Mouse (Mus musculus): ENCODE results near the gene Ccnd3.
"Not testable (repeated sequence)": the region's sequence is repeated elsewhere in the genome, so short reads cannot be mapped to it uniquely, and the experiment has no call there.

Ccnd3 gene

DNA sequence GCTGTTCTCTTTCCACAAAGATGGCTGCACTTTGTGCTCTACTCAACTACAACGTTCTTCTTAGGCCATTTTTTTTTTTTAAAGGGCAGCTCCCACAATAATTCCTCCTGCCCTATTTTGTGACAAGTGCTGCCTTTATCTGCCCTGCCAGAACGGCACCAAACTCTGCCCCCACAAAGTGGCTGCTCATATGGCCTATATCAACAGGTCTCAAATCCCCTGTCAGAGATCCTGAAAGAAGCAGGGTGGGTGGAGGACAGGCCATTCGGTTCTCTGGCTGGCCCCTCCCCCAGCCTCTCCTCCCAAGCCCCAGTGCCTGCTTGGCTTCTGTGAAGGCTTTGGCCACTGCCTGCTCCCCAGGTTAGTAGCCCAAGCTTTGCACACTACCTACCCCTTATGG lies 19.9 kb upstream of the Ccnd3 start:
- Histone ChIP-seq H3K9me3 (ENCODE audit: low read length) (no peaks in the 10 kb centered on the region), H3K27me3 (ENCODE audit: insufficient read depth, low read length) (no peaks in the 10 kb centered on the region), H3K4me3 (replicated peaks; ENCODE audit: low read length) (no peak overlapping the region), H3K4me1 (replicated peaks; ENCODE audit: low read depth, low read length) (peaks cover 80% of the 10 kb centered on the region), H3K36me3 (ENCODE audit: insufficient read depth, low read length) (peaks cover 29% of the 10 kb centered on the region)
- TF ChIP-seq NANOG (IDR thresholded peaks at IDR 0.05; ENCODE audit: borderline replicate concordance, low read length) (no peak), CTCF (conservative IDR thresholded peaks at IDR 0.05; ENCODE audit: low read length) (no peak), POU5F1 (IDR thresholded peaks at IDR 0.05; ENCODE audit: borderline replicate concordance, low read length) (no peak)

DNA sequence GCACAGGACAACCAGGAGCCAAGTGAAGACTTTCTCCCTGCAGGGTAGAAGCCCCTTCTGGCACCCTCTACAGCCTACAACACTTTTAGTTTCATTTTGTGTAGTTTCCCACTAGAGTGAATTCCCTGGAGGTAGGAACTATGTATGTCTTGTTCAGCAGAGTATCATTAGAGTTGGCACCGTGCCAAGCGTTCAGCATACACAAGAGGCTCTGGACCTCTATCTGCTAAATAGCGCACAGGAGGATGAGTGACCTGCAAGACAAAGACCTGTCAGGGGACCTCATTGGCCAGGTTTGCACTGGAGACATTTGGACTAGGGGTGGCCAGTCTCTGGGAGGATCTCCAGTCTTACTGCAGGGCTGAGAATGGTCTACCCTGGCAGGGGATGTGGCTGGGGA lies 19.1 kb upstream of the Ccnd3 start:
- H3K27me3 ChIP-seq (ENCODE audit: insufficient read depth, low read length), result no peaks in the 10 kb centered on the region
- no peaks in the 10 kb centered on the region for H3K9me3 ChIP-seq (ENCODE audit: low read length)
- TF ChIP-seq CTCF (conservative IDR thresholded peaks at IDR 0.05; ENCODE audit: low read length), result no peak
- TF ChIP-seq NANOG (IDR thresholded peaks at IDR 0.05; ENCODE audit: borderline replicate concordance, low read length), result no peak
- TF ChIP-seq POU5F1 (IDR thresholded peaks at IDR 0.05; ENCODE audit: borderline replicate concordance, low read length), result no peak
- peaks cover 80% of the 10 kb centered on the region for H3K4me1 ChIP-seq (replicated peaks; ENCODE audit: low read depth, low read length)
- no peak overlapping the region for H3K4me3 ChIP-seq (replicated peaks; ENCODE audit: low read length)
- H3K36me3 ChIP-seq (ENCODE audit: insufficient read depth, low read length), result peaks cover 37% of the 10 kb centered on the region

DNA sequence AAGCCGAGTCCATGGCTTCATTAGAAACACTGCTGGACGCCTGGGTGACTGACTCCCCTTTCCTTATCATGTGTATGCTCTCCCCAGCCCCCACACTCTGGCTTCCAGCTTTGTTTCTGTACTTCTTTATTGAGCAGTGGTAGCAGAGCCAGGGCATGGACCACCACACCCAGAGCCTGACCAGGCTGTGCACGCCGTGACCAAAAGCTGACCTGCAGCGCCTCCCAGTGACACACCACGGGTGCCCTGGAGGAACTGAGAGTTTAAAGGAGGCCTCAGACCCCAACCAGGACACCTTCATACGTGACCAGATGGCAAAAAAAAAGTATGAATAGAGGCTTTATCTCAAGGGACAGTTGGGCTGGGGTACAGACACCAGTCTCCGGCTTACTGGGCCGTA lies 14.1 kb upstream of the Ccnd3 start:
- Histone ChIP-seq H3K36me3 (ENCODE audit: insufficient read depth, low read length) (peaks cover 87% of the 10 kb centered on the region), H3K27me3 (ENCODE audit: insufficient read depth, low read length) (no peaks in the 10 kb centered on the region)

DNA sequence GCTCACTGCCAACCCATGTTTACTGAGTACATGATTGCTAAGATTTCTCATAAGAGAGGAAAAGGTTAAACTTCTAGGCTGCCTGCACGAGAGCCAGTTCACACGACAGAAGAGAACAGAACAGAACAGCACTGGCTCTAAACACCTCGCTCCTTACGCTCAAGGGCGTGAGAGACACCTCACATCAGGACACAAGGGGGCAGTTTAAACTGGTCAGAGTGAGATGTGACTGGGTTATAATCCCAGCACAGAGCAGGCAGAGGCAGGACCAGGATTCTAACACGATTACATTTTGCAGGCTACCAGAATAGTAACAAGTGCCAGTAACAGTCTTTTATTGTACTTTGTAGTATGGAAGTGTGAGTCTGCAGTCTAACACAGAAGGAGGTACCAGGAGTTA lies 12.1 kb upstream of the Ccnd3 start:
- Histone ChIP-seq H3K36me3 (ENCODE audit: insufficient read depth, low read length) (peaks cover 98% of the 10 kb centered on the region), H3K9me3 (ENCODE audit: low read length) (no peaks in the 10 kb centered on the region), H3K4me1 (replicated peaks; ENCODE audit: low read depth, low read length) (peaks cover 89% of the 10 kb centered on the region), H3K4me3 (replicated peaks; ENCODE audit: low read length) (peak overlapping the region; percentile 43; the same call in 1 of the 2 replicates), H3K27me3 (ENCODE audit: insufficient read depth, low read length) (no peaks in the 10 kb centered on the region)
- TF ChIP-seq CTCF (conservative IDR thresholded peaks at IDR 0.05; ENCODE audit: low read length), result no peak

More for the DNA sequence above, 14.1 kb upstream of the Ccnd3 start:
- Histone ChIP-seq H3K4me3 (replicated peaks; ENCODE audit: low read length) (no peak overlapping the region), H3K4me1 (replicated peaks; ENCODE audit: low read depth, low read length) (peaks cover 97% of the 10 kb centered on the region), H3K9me3 (ENCODE audit: low read length) (no peaks in the 10 kb centered on the region)
- no peak for TF ChIP-seq CTCF (conservative IDR thresholded peaks at IDR 0.05; ENCODE audit: low read length)
- TF ChIP-seq NANOG (IDR thresholded peaks at IDR 0.05; ENCODE audit: borderline replicate concordance, low read length), result no peak
- no peak for TF ChIP-seq POU5F1 (IDR thresholded peaks at IDR 0.05; ENCODE audit: borderline replicate concordance, low read length)

DNA sequence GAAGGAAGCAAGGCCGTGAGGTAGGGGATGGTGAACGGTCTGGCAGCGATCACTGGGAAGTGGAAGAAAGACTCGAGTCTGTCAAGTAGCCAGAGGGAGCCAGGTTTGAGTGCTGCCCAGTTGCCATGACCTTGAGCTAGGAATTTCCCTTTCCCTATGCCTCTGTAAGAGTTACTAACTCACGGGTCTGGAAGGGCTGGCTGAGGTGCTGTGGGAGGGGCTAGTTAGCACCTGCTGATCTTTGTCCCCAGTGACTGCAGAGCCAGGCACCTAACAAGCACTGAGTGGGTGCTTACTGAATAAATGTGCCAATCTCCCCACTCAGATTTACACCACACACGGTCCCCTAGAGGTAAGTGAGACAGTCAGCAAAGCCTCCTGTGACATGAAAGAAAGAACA lies 11.2 kb upstream of the Ccnd3 start:
- Histone ChIP-seq H3K36me3 (ENCODE audit: insufficient read depth, low read length) (peaks cover 97% of the 10 kb centered on the region), H3K4me1 (replicated peaks; ENCODE audit: low read depth, low read length) (peaks cover 87% of the 10 kb centered on the region), H3K4me3 (replicated peaks; ENCODE audit: low read length) (peak overlapping the region; percentile 43; the same call in 1 of the 2 replicates), H3K27me3 (ENCODE audit: insufficient read depth, low read length) (no peaks in the 10 kb centered on the region), H3K9me3 (ENCODE audit: low read length) (no peaks in the 10 kb centered on the region)
- TF ChIP-seq CTCF (conservative IDR thresholded peaks at IDR 0.05; ENCODE audit: low read length), result no peak
- no peak for TF ChIP-seq POU5F1 (IDR thresholded peaks at IDR 0.05; ENCODE audit: borderline replicate concordance, low read length)
- no peak for TF ChIP-seq NANOG (IDR thresholded peaks at IDR 0.05; ENCODE audit: borderline replicate concordance, low read length)

DNA sequence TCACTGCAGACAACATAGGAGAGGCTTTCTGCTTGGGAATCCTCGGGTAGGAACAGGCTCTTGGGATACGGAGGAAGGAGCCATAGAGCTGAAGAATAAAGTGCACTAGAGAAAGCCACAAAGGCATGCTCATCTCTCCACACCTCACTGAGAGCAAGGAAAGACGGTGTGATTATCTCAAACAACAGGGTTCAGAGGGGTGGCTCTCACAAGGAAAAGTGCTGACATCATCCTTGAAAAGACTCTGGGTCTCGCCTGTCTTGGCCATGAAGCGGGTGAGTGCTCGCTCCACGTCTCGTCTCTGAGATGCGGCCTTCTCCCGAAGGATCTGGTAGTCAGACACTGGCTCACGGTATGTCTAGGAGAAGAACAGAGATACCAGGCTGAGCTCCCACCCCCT lies 10.7 kb upstream of the Ccnd3 start:
- peaks cover 83% of the 10 kb centered on the region for H3K4me1 ChIP-seq (replicated peaks; ENCODE audit: low read depth, low read length)
- TF ChIP-seq NANOG (IDR thresholded peaks at IDR 0.05; ENCODE audit: borderline replicate concordance, low read length), result no peak
- TF ChIP-seq POU5F1 (IDR thresholded peaks at IDR 0.05; ENCODE audit: borderline replicate concordance, low read length), result no peak
- no peak for TF ChIP-seq CTCF (conservative IDR thresholded peaks at IDR 0.05; ENCODE audit: low read length)
- no peaks in the 10 kb centered on the region for H3K27me3 ChIP-seq (ENCODE audit: insufficient read depth, low read length)
- H3K4me3 ChIP-seq (replicated peaks; ENCODE audit: low read length), result 0 out of 2 replicates have a peak overlapping the region, but pooled peaks have one; percentile 43
- no peaks in the 10 kb centered on the region for H3K9me3 ChIP-seq (ENCODE audit: low read length)
- H3K36me3 ChIP-seq (ENCODE audit: insufficient read depth, low read length), result peaks cover 97% of the 10 kb centered on the region

DNA sequence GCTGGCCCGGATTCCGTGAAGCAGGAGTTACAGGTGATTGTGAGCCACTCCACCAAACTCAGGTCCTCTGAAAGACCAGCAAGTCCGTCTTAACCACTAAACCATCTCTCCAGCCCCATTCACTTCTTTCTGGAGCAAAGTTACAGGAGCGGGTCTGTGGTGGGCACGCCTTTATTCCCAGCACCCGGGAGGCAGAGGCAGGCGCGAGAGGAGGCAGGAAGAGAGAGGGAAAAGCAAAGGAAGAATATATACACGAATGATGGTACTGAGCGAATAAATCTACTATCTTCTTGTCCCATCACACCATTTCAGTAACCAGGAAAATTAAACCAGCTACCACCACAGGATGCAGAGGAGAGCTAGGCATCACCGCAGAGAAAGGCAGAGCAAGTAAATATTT lies 3.3 kb upstream of the Ccnd3 start:
- H3K36me3 ChIP-seq (ENCODE audit: insufficient read depth, low read length), result peaks cover 43% of the 10 kb centered on the region
- H3K4me3 ChIP-seq (replicated peaks; ENCODE audit: low read length), result peak overlapping the region; percentile 89
- H3K9me3 ChIP-seq (ENCODE audit: low read length), result no peaks in the 10 kb centered on the region
- TF ChIP-seq POU5F1 (IDR thresholded peaks at IDR 0.05; ENCODE audit: borderline replicate concordance, low read length) (no peak), CTCF (conservative IDR thresholded peaks at IDR 0.05; ENCODE audit: low read length) (no peak), NANOG (IDR thresholded peaks at IDR 0.05; ENCODE audit: borderline replicate concordance, low read length) (no peak)
- H3K27me3 ChIP-seq (ENCODE audit: insufficient read depth, low read length), result no peaks in the 10 kb centered on the region
- peaks cover 72% of the 10 kb centered on the region for H3K4me1 ChIP-seq (replicated peaks; ENCODE audit: low read depth, low read length)

DNA sequence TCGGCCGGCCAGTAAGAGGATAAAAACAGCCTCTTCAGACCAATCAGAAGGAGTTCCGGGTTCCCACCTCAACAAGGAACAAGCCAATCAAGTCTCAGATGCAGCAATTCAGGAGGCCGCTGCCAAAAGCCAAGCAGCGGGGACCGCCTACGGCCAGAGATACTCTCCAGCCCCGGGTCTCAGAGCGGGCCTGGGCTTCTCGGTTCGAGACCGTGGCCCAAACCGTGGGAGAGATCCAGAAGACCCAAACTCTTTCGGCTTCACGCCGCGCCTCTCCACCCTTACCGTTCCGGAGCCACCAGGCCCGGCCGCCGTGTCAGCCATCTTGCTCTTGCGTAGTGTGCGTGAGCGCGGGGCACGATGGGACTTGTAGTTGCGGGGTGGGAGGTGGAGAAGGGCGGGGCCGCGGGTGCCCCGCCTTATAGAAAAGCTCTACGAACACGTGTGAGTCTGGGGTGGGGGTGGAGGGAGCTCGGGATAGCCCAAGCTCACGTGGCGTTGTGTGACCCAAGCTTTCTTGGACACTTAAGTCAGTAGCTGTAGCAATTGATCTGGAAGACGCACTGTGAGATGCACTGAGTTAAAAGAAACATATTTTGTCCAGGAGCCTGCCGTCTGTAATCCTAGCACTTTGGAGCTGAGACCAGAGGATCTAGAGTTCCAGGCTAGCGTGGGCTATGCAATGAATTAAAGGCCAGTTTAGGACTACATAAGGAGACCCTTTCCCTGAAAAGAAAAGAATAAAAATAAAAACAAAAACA lies 2.7 kb upstream of the Ccnd3 start, which contains the start of gene Taf8:
Taf8 (minus strand) TSS at position 347 of the 761 bp plus-strand sequence.
- Histone ChIP-seq H3K27me3 (ENCODE audit: insufficient read depth, low read length) (no peaks in the 10 kb centered on the region), H3K9me3 (ENCODE audit: low read length) (no peaks in the 10 kb centered on the region), H3K4me3 (replicated peaks; ENCODE audit: low read length) (peak within 1 kb of the TSS; percentile 89), H3K36me3 (ENCODE audit: insufficient read depth, low read length) (peaks cover 38% of the 10 kb centered on the region), H3K4me1 (replicated peaks; ENCODE audit: low read depth, low read length) (peaks cover 74% of the 10 kb centered on the region)
- TF ChIP-seq POU5F1 (IDR thresholded peaks at IDR 0.05; ENCODE audit: borderline replicate concordance, low read length) (no peak), NANOG (IDR thresholded peaks at IDR 0.05; ENCODE audit: borderline replicate concordance, low read length) (no peak), CTCF (conservative IDR thresholded peaks at IDR 0.05; ENCODE audit: low read length) (no peak)

DNA sequence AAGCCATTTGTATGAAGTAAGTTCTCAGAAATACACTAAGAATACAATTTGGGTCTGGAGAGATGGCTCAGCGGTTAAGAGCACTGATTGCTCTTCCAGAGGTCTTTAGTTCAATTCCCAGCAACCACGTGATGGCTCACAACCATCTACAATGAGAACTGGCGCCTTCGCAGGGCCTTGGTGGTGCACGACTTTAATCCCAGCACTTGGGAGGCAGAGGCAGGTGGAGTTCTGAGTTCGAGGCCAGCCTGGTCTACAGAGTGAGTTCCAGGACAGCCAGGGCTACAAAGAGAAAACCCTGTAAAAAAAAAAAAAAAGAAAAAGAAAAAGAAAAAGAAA lies 2.2 kb upstream of the Ccnd3 start:
- H3K36me3 ChIP-seq (ENCODE audit: insufficient read depth, low read length), result peaks cover 34% of the 10 kb centered on the region
- H3K4me3 ChIP-seq (replicated peaks; ENCODE audit: low read length), result peak overlapping the region; percentile 89
- not testable (repeated sequence) for H3K27me3 ChIP-seq (ENCODE audit: insufficient read depth, low read length); H3K9me3 ChIP-seq (ENCODE audit: low read length)
- peaks cover 77% of the 10 kb centered on the region for H3K4me1 ChIP-seq (replicated peaks; ENCODE audit: low read depth, low read length)

Data from E14TG2a.4 (cell line).